Mouse (Mus musculus): ENCODE measurements around the gene Pigl. TPM values are rescaled to one million over a fixed set of nuclear protein-coding genes. Genes with fewer than 3 reads are reported as not detected.
A peak's percentile ranks its signal among the peaks of the same experiment; 100 is the strongest.

Pigl gene
- total RNA-seq, 2 experiments from 2014 or later = 2.7 to 3.6 TPM

- intact Hi-C loops (cut with DNase I) = no loop called here
- peak in 1 of 2 experiments; percentile 3 for DNase-seq
These were observed 53.4 kb downstream of the Pigl start for GRCm38 (mm10) chr11:62511444-62512202.

- intact Hi-C loops (cut with DNase I) = no loop called here
- DNase-seq = no peak
These were observed 54.3 kb downstream of the Pigl start for GRCm38 (mm10) chr11:62512529-62513080.

- intact Hi-C loops (cut with DNase I) = no loop called here
- DNase-seq = no peak
These were observed 55.1 kb downstream of the Pigl start for GRCm38 (mm10) chr11:62513311-62513710.

- no peak for DNase-seq
- intact Hi-C loops (cut with DNase I) = loop anchor here (5.0 kb wide), 1 partner anchor 58 kb away; no protein-coding TSS in a partner anchor
These were observed 60.7 kb downstream of the Pigl start for GRCm38 (mm10) chr11:62518991-62519390.

GRCm38 (mm10) chr11:62522283-62522682 lies 64.0 kb downstream of the Pigl start:
- intact Hi-C loops (cut with DNase I) = no loop called here
- no peak for DNase-seq

- intact Hi-C loops (cut with DNase I) = loop anchor here (5.0 to 10.0 kb wide), 3 partner anchors 40 to 592 kb away; partner anchors contain the start of genes Ncor1 and Pigl
- DNase-seq = no peak
These were observed 78.8 kb downstream of the Pigl start for GRCm38 (mm10) chr11:62537089-62537488.

GRCm38 (mm10) chr11:62537590-62537989 lies 79.3 kb downstream of the Pigl start:
- no peak for DNase-seq
- intact Hi-C loops (cut with DNase I) = loop anchor here (5.0 to 10.0 kb wide), 3 partner anchors 40 to 593 kb away; partner anchors contain the start of genes Ncor1 and Pigl

- intact Hi-C loops (cut with DNase I) = loop anchor here (5.0 to 10.0 kb wide), 3 partner anchors 39 to 594 kb away; partner anchors contain the start of genes Ncor1 and Pigl
- peak; percentile 72 to 73 for DNase-seq
These were observed 80.2 kb downstream of the Pigl start for GRCm38 (mm10) chr11:62538321-62539088.

GRCm38 (mm10) chr11:62539089-62539890 lies 81.0 kb downstream of the Pigl start, which contains the start of gene Cenpv:
Gene Cenpv (minus strand): TSS chr11:62539261.
- intact Hi-C loops (cut with DNase I) = loop anchor here (5.0 to 10.0 kb wide), 3 partner anchors 38 to 594 kb away; partner anchors contain the start of genes Ncor1 and Pigl
- peak; percentile 78 for DNase-seq

GRCm38 (mm10) chr11:62540167-62540566 lies 81.9 kb downstream of the Pigl start:
- no peak for DNase-seq
- intact Hi-C loops (cut with DNase I) = no loop called here

- intact Hi-C loops (cut with DNase I) = no loop called here
- DNase-seq = no peak
These were observed 82.7 kb downstream of the Pigl start for GRCm38 (mm10) chr11:62540969-62541368.

GRCm38 (mm10) chr11:62541581-62541980 lies 83.3 kb downstream of the Pigl start:
- no peak for DNase-seq
- intact Hi-C loops (cut with DNase I) = no loop called here

GRCm38 (mm10) chr11:62543991-62544390 lies 85.7 kb downstream of the Pigl start:
- no peak for DNase-seq
- intact Hi-C loops (cut with DNase I) = no loop called here

- intact Hi-C loops (cut with DNase I) = loop anchor here (1.0 kb wide), 1 partner anchor 54 kb away; no protein-coding TSS in a partner anchor
- peak; percentile 84 to 88 for DNase-seq
These were observed 91.5 kb downstream of the Pigl start for GRCm38 (mm10) chr11:62549782-62550181.

- peak; percentile 79 to 80 for DNase-seq
- intact Hi-C loops (cut with DNase I) = loop anchor here (1.0 kb wide), 1 partner anchor 53 kb away; no protein-coding TSS in a partner anchor
These were observed 92.0 kb downstream of the Pigl start for GRCm38 (mm10) chr11:62550227-62550685.

- intact Hi-C loops (cut with DNase I) = loop anchor here (1.0 kb wide), 2 partner anchors 53 to 93 kb away; no protein-coding TSS in a partner anchor
These were observed 92.5 kb downstream of the Pigl start, which contains the start of gene Ubb for GRCm38 (mm10) chr11:62550727-62551225. Gene Ubb (plus strand): TSS chr11:62551171.

GRCm38 (mm10) chr11:62551226-62552119 lies 93.2 kb downstream of the Pigl start:
- intact Hi-C loops (cut with DNase I) = loop anchor here (1.0 kb wide), 1 partner anchor 94 kb away; no protein-coding TSS in a partner anchor

More at GRCm38 (mm10) chr11:62550727-62551225, 92.5 kb downstream of the Pigl start, which contains the start of gene Ubb:
- DNase-seq = peak; percentile 99 to 100

GRCm38 (mm10) chr11:62553186-62553585 lies 94.9 kb downstream of the Pigl start:
- no peak for DNase-seq
- intact Hi-C loops (cut with DNase I) = no loop called here

More at GRCm38 (mm10) chr11:62551226-62552119, 93.2 kb downstream of the Pigl start:
- peak; percentile 93 to 95 for DNase-seq

Data from heart, postnatal 10 days (tissue).